Mouse (Mus musculus) neural tube, embryonic 14.5 days (tissue): ENCODE measurements around the gene Zfp607b. TPM values are rescaled to one million over a fixed set of nuclear protein-coding genes. Genes with fewer than 3 reads are reported as not detected.
A peak's percentile ranks its signal among the peaks of the same experiment; 100 is the strongest.

Source experiments
- ATAC-seq: fragments of 200-750 bp; cut with Nextera tagmentation; 2 replicates; pipeline ENCODE4 v1.8.0; 2017; ENCODE audit warnings: low read depth, mild to moderate bottlenecking, moderate TSS enrichment, moderate library complexity
- H3K27ac ChIP-seq: fragments of 300-500 bp; sonication (generic); 2 replicates; pipeline ENCODE4 v1.5.1; 2014; ENCODE audit warnings: low read depth, mild to moderate bottlenecking, control low read depth, low read length, moderate library complexity, mixed read lengths
- H3K27me3 ChIP-seq: fragments of 300-500 bp; sonication (generic); 2 replicates; pipeline ENCODE4 v1.6.1; 2014; ENCODE audit warnings: low read length; ENCODE audit not compliant: control insufficient read depth, insufficient read depth
- H3K36me3 ChIP-seq: fragments of 300-500 bp; sonication (generic); 2 replicates; pipeline ENCODE4 v1.6.1; 2014; ENCODE audit warnings: low read length, mixed read lengths; ENCODE audit not compliant: control insufficient read depth, insufficient read depth
- H3K4me1 ChIP-seq: fragments of 300-500 bp; sonication (generic); 2 replicates; pipeline ENCODE4 v1.6.1; 2014; ENCODE audit warnings: low read length; ENCODE audit not compliant: control insufficient read depth, insufficient read depth
- H3K4me2 ChIP-seq: fragments of 300-500 bp; sonication (generic); 2 replicates; pipeline ENCODE4 v1.6.1; 2014; ENCODE audit warnings: mild to moderate bottlenecking, low read depth, low read length, control low read depth
- H3K4me3 ChIP-seq: fragments of 300-500 bp; sonication (generic); 2 replicates; pipeline ENCODE4 v1.5.1; 2014; ENCODE audit warnings: low read depth, low read length, control low read depth, mixed read lengths
- H3K9ac ChIP-seq: fragments of 300-500 bp; sonication (generic); replicated peaks from 2 replicates; pipeline ENCODE4 v1.6.1; 2014; ENCODE audit warnings: low read depth, mild to moderate bottlenecking, control low read depth, low read length, mixed read lengths
- H3K9me3 ChIP-seq: fragments of 300-500 bp; sonication (generic); 2 replicates; pipeline ENCODE4 v1.6.1; 2016; ENCODE audit warnings: low read length; ENCODE audit not compliant: control insufficient read depth
- WGBS: fragments of 180-500 bp; shearing (Covaris S2); extraction: QIAGEN DNeasy Blood & Tissue Kit; methylation state at CpG from one replicate; pipeline ENCODE4 v1.1.7; 2014; 5-methylcytosine and 5-hydroxymethylcytosine counted together
- polyA plus RNA-seq: library from polyadenylated mRNA; unstranded; fragments of >200 nt; fragmentation: Nextera tagmentation; extraction: Ambion mirVana; gene quantifications from 2 replicates; pipeline ENCODE4 v1.2.1, GENCODE M21; 2014

Gene Zfp607b
- polyA plus RNA-seq, 1 experiment from 2014 or later: 13.1 TPM

DNA sequence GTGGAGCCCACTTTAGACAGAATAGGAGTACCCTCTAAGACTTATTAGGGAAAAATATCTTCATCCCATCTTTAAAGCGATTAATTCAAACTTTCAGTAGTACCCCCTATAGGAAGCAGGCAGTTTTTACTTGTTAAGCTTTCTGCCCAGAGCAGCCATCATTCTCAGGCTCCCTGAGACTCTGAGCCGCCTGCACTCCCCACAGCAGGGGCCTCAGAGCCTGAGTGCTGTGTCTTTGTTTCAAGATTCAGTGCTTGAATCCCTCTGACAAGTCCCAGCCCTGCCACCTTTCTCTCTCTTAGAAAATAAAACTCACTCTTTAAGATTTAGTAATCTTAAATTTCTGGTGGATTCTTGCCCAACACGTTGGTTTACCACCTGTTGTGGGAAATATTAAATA lies 7.6 kb downstream of the Zfp607b start:
- no peaks in the 10 kb centered on the region for H3K27me3 ChIP-seq
- H3K27ac ChIP-seq: no peak overlapping the region
- no peak overlapping the region for H3K4me2 ChIP-seq
- H3K4me3 ChIP-seq: no peak overlapping the region
- H3K4me1 ChIP-seq: no peaks in the 10 kb centered on the region
- no peak for ATAC-seq
- no peaks in the 10 kb centered on the region; the same call in 1 of the 2 replicates for H3K36me3 ChIP-seq
- no peaks in the 10 kb centered on the region for H3K9me3 ChIP-seq
- 35% methylated on average over 3 of the region's 3 CpGs for WGBS
- H3K9ac ChIP-seq: no peak overlapping the region

DNA sequence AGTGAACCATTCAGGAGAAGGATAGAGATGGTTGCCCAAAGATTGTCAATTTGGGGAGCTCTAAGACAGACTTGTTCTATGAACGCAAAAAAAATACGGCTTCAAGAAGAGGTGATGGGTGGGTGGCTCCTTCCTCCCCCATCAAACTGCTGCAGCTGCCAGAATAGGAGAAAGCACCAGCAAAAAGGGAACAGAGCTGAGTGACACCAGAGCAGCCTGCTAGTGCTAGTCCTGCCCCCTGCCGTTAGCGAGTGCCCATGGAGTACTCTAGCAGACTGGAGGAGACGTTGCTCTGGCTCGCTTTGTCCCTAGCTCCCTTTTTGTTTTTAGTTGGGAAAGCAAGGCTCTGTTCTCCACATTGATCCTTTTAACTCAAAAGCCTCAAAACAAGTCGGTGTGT lies 21.3 kb downstream of the Zfp607b start:
- Histone ChIP-seq H3K4me2 (no peak overlapping the region), H3K4me3 (no peak overlapping the region), H3K9me3 (peaks cover 7% of the 10 kb centered on the region; the same call in 1 of the 2 replicates), H3K36me3 (no peaks in the 10 kb centered on the region), H3K27ac (no peak overlapping the region), H3K4me1 (no peaks in the 10 kb centered on the region), H3K9ac (no peak overlapping the region), H3K27me3 (no peaks in the 10 kb centered on the region)
- WGBS: 86% methylated on average over 7 of the region's 7 CpGs
- no peak for ATAC-seq

DNA sequence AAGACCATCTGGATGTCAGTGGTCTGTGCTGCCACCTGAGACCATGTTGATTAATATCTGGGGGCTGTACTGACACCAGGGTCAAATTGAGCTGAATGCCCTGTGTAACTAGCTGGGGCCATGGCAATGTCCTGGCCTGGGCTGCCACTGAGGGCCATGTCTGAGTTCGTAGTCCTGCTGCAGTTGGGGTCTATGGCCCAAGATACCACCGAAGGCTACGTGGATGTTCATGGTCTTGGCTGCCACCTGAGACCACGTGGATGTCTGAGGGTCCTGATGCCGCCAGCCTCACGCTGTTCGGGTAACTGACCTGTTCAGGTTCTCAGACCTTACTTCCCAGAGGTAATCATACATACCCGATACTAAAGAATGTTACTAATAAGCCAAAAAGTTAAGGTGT lies 32.8 kb downstream of the Zfp607b start:
- H3K9ac ChIP-seq: no peak overlapping the region
- no peak for ATAC-seq
- H3K4me1 ChIP-seq: no peaks in the 10 kb centered on the region
- WGBS: 92% methylated on average over 8 of the region's 8 CpGs
- H3K36me3 ChIP-seq: no peaks in the 10 kb centered on the region
- no peaks in the 10 kb centered on the region for H3K27me3 ChIP-seq
- no peak overlapping the region for H3K4me2 ChIP-seq
- no peak overlapping the region for H3K4me3 ChIP-seq
- no peaks in the 10 kb centered on the region for H3K9me3 ChIP-seq
- no peak overlapping the region for H3K27ac ChIP-seq

DNA sequence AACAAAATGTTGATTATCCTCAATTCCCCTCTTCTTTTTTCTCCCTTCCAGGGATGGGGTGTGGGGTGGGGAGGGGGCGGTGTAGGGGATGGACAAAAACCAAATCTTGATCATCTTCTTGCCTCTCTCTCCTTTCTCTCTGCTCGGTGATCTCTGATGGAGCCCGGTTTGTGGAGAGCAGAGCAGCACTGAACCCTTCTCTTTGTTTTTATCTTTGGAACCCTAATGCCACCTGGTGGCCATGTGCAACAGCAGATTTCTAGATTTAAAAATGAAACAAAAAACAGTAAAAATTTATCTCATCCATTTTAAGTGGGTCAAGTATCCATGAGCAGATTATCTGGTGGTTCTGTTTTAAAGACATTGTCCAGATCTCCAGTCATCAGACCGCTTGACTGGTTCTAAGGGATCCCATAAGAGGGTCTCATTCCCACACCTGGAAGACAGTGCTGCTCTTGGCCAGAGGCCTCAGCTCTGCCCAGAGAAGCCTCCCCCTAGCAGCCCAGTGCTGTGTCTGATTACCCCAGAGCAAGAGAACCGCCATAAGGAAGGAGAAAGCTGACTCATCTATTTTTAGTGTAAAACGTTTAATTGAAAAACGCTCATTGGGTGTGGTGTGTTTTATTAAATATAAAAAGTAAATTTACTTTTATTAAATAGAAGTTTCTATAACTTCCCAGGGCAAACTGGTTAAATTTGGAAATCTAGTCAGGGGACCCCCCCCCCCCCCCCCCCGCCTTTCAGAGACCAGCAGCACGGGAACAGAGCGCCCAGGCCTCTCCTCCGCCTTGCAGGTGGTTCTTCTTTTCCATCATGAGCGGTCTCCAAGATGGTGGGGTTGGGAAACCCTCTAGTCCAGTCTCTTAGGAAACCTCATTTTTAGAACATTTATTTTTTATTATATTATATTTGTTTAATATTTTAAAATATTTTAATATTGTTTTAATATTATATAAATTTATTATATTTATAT lies 36.7 kb downstream of the Zfp607b start:
- Histone ChIP-seq H3K4me1 (no peaks in the 10 kb centered on the region), H3K4me2 (no peak overlapping the region), H3K36me3 (no peaks in the 10 kb centered on the region), H3K27me3 (no peaks in the 10 kb centered on the region), H3K9ac (no peak overlapping the region), H3K9me3 (no peaks in the 10 kb centered on the region), H3K27ac (peak overlapping the region; percentile 70), H3K4me3 (no peak overlapping the region)
- ATAC-seq: peak; percentile 86
- WGBS: 47% methylated on average over 12 of the region's 12 CpGs

DNA sequence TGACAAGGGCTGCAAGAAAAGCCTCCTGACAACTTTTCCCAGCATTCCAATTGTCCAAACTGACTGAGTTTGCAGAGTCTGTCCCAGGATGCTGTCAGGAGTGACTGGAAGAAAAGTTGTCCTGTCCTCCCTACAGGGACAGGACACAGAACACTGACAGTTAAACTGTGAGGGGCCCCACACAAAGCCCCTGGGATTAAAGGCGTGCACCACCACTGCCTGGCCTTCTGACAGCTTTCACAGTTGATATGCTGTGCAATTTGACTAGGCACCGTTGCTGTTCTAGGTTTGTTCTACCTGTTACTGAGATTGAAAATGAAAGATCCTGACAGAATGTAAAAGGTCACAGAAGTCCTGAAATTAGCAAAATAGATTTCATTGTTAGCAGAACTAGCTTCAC lies 38.3 kb downstream of the Zfp607b start:
- no peak for ATAC-seq
- no peaks in the 10 kb centered on the region for H3K36me3 ChIP-seq
- H3K27ac ChIP-seq: no peak overlapping the region
- no peak overlapping the region for H3K9ac ChIP-seq
- H3K27me3 ChIP-seq: no peaks in the 10 kb centered on the region
- H3K4me1 ChIP-seq: no peaks in the 10 kb centered on the region
- WGBS: 72% methylated on average over 2 of the region's 2 CpGs
- no peak overlapping the region for H3K4me2 ChIP-seq
- H3K9me3 ChIP-seq: no peaks in the 10 kb centered on the region
- H3K4me3 ChIP-seq: no peak overlapping the region

DNA sequence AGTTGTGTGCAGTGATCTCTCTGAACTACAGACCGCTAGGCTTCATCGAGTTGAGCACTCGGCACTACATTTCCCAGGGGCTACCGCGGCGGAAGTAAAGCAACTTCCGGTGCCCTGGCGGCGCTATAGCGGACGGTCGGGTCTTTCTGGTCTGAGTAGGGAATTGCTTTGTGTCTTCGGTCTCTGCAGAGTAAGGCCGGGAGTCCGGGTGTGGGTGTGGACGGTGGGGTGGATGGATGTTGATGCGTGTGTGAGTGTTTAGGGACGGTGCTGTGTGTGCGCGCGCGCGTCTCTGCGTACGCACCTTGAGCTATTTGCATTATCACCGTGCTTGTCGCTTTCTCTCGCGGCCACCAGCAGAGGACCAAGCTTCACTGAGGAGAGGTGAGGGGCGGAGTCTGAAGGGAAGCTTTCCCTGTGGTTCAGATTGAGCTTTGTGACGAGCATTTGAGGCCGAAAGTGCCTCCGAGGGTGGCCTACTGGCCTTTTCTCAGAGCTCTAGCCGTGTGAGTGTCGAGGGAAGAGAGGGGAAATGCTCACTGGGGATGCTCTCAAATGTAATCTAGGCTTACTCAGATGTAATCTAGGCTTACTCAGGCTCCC lies 42.2 kb downstream of the Zfp607b start, which contains the start of gene Zfp60:
Gene Zfp60 (plus strand): TSS at position 109 of the 603 bp plus-strand sequence.
- Histone ChIP-seq H3K4me2 (peak within 1 kb of the TSS; percentile 64), H3K27me3 (no peaks in the 10 kb centered on the region), H3K36me3 (no peaks in the 10 kb centered on the region), H3K9ac (peak within 1 kb of the TSS; percentile 94), H3K4me1 (peaks cover 14% of the 10 kb centered on the region), H3K4me3 (peak within 1 kb of the TSS; percentile 56), H3K27ac (peak within 1 kb of the TSS; percentile 94), H3K9me3 (no peaks in the 10 kb centered on the region)
- WGBS: under 1% methylated on average over 35 of the region's 35 CpGs
- ATAC-seq: peak; percentile 93

DNA sequence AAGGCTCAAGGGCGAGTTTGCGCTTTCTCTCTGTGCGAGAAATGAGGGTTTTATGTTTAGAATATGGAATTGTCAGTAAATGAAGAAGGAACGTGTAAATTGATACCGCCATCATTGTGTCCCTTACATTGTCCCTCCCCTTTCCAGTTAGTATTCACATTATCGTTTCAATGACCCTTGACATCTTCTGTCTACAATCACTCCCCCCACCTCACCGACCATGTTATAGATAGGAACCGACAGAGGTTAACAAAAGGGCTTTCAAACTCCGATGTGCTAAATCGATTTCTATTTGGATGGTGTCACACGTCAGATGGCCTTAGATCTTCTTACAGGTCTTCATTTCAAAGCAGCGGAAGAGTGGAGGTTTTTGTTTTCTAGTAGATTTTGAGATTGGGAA lies 42.8 kb downstream of the Zfp607b start:
- Histone ChIP-seq H3K4me3 (peak overlapping the region; percentile 56), H3K9me3 (no peaks in the 10 kb centered on the region), H3K4me1 (peaks cover 14% of the 10 kb centered on the region), H3K27me3 (no peaks in the 10 kb centered on the region), H3K4me2 (peak overlapping the region; percentile 64), H3K27ac (peak overlapping the region; percentile 94), H3K9ac (peak overlapping the region; percentile 94), H3K36me3 (no peaks in the 10 kb centered on the region)
- peak; percentile 28; the same call in 1 of the 2 replicates for ATAC-seq
- 4% methylated on average over 12 of the region's 12 CpGs for WGBS

DNA sequence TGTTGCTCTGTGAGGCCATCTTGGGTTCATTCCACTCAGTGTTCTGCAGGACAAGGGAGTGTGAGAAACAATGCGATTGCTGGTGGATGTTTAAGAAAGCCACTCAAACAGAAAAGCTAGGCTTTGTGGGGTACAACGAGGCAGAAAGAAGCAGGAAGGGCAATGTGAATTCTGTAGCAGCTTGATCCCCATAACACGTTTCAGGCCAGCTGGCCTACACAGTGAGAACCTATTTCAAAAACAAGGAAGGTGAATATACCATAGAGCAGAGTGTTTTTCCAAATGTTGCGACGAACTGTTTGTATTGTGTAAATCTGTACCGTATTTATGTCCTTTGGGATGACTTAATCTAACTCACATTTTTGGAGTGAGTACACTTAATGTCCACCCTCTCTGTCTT lies 43.4 kb downstream of the Zfp607b start:
- Histone ChIP-seq H3K27me3 (no peaks in the 10 kb centered on the region), H3K9me3 (no peaks in the 10 kb centered on the region), H3K27ac (peak overlapping the region; percentile 94), H3K4me1 (peaks cover 14% of the 10 kb centered on the region), H3K9ac (peak overlapping the region; percentile 94), H3K36me3 (no peaks in the 10 kb centered on the region), H3K4me3 (peak overlapping the region; percentile 56), H3K4me2 (peak overlapping the region; percentile 64)
- ATAC-seq: no peak
- WGBS: 60% methylated on average over 6 of the region's 6 CpGs

DNA sequence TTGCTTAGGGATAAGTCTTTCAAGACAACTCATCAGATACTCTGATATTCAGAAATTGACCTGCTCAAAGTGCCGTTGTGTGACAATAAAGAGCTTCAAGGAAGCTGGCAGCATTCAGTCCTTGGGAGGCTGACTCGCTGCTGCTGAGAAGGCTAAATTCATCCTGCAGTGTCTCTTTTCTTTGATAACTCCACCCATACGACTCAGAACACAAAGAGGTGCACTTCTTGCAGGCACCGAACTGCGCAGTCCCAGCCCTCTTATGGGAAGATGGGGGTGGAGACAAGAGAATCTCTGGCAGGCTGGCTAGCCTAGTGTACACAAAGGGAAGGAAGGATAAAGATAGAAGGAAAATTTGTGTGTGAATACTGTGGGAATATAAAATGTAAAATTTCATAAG lies 46.3 kb downstream of the Zfp607b start:
- Histone ChIP-seq H3K4me2 (peak overlapping the region; percentile 36), H3K27me3 (no peaks in the 10 kb centered on the region), H3K36me3 (peaks cover 17% of the 10 kb centered on the region), H3K27ac (peak overlapping the region; percentile 28; the same call in 1 of the 2 replicates), H3K9ac (no peak overlapping the region), H3K9me3 (no peaks in the 10 kb centered on the region), H3K4me1 (peaks cover 14% of the 10 kb centered on the region), H3K4me3 (peak overlapping the region; percentile 5; the same call in 1 of the 2 replicates)
- 23% methylated on average over 5 of the region's 5 CpGs for WGBS
- ATAC-seq: no peak
